Mouse (Mus musculus): Measurements from ENCODE around the gene Ifitm5. TPM values are rescaled to one million over a fixed set of nuclear protein-coding genes. Genes with fewer than 3 reads are reported as not detected.
A peak's percentile ranks its signal among the peaks of the same experiment; 100 is the strongest.

Gene Ifitm5
- polyA plus RNA-seq, 1 experiment from 2014 or later = not detected

GRCm38 (mm10) chr7:140907697-140908096, 42.4 kb downstream of the Ifitm5 start:
- H3K27me3 ChIP-seq (ENCODE audit: control insufficient read depth, insufficient read depth, low read length) = no peaks in the 10 kb centered on the region
- H3K36me3 ChIP-seq (ENCODE audit: control insufficient read depth, insufficient read depth, low read length) = no peaks in the 10 kb centered on the region
- H3K9me3 ChIP-seq (ENCODE audit: control insufficient read depth, low read length) = no peaks in the 10 kb centered on the region
- no peak overlapping the region for H3K9ac ChIP-seq (ENCODE audit: low read length)
- DNase-seq (ENCODE audit: low spot score) (no peak), ATAC-seq (replicated peaks; ENCODE audit: low FRiP score) (no peak)
- no peak overlapping the region for H3K4me3 ChIP-seq (ENCODE audit: low read depth, low read length)
- H3K4me2 ChIP-seq (ENCODE audit: low read depth, low read length, severe bottlenecking) = no peak overlapping the region
- H3K27ac ChIP-seq (ENCODE audit: low read depth, low read length) = no peak overlapping the region
- 84% methylated on average over 7 of the region's 7 CpGs for WGBS
- peaks cover 3% of the 10 kb centered on the region; the same call in 1 of the 2 replicates for H3K4me1 ChIP-seq (replicated peaks; ENCODE audit: control insufficient read depth, insufficient read depth, low read length)

GRCm38 (mm10) chr7:140907131-140907530, 43.0 kb downstream of the Ifitm5 start:
- Histone ChIP-seq H3K9me3 (ENCODE audit: control insufficient read depth, low read length) (no peaks in the 10 kb centered on the region), H3K4me2 (ENCODE audit: low read depth, low read length, severe bottlenecking) (no peak overlapping the region), H3K4me1 (replicated peaks; ENCODE audit: control insufficient read depth, insufficient read depth, low read length) (peaks cover 3% of the 10 kb centered on the region; the same call in 1 of the 2 replicates), H3K36me3 (ENCODE audit: control insufficient read depth, insufficient read depth, low read length) (no peaks in the 10 kb centered on the region), H3K27ac (ENCODE audit: low read depth, low read length) (no peak overlapping the region), H3K27me3 (ENCODE audit: control insufficient read depth, insufficient read depth, low read length) (no peaks in the 10 kb centered on the region), H3K9ac (ENCODE audit: low read length) (no peak overlapping the region), H3K4me3 (ENCODE audit: low read depth, low read length) (no peak overlapping the region)
- 90% methylated on average over 13 of the region's 13 CpGs for WGBS
- DNase-seq (ENCODE audit: low spot score) = no peak
- no peak for ATAC-seq (replicated peaks; ENCODE audit: low FRiP score)

- H3K36me3 ChIP-seq (ENCODE audit: control insufficient read depth, insufficient read depth, low read length) = no peaks in the 10 kb centered on the region
- no peak overlapping the region for H3K4me2 ChIP-seq (ENCODE audit: low read depth, low read length, severe bottlenecking)
- ATAC-seq (replicated peaks; ENCODE audit: low FRiP score) (no peak), DNase-seq (ENCODE audit: low spot score) (no peak)
- H3K27ac ChIP-seq (ENCODE audit: low read depth, low read length) = no peak overlapping the region
- H3K9ac ChIP-seq (ENCODE audit: low read length) = no peak overlapping the region
- no peaks in the 10 kb centered on the region for H3K9me3 ChIP-seq (ENCODE audit: control insufficient read depth, low read length)
- H3K27me3 ChIP-seq (ENCODE audit: control insufficient read depth, insufficient read depth, low read length) = no peaks in the 10 kb centered on the region
- WGBS = 91% methylated on average over 2 of the region's 2 CpGs
- peaks cover 3% of the 10 kb centered on the region; the same call in 1 of the 2 replicates for H3K4me1 ChIP-seq (replicated peaks; ENCODE audit: control insufficient read depth, insufficient read depth, low read length)
- H3K4me3 ChIP-seq (ENCODE audit: low read depth, low read length) = no peak overlapping the region
Measured at GRCm38 (mm10) chr7:140905642-140906081, 44.4 kb downstream of the Ifitm5 start.

- Histone ChIP-seq H3K36me3 (ENCODE audit: control insufficient read depth, insufficient read depth, low read length) (peaks cover 6% of the 10 kb centered on the region; the same call in 1 of the 2 replicates), H3K9ac (ENCODE audit: low read length) (peak overlapping the region; percentile 27; the same call in 1 of the 2 replicates), H3K27me3 (ENCODE audit: control insufficient read depth, insufficient read depth, low read length) (no peaks in the 10 kb centered on the region), H3K27ac (ENCODE audit: low read depth, low read length) (no peak overlapping the region), H3K4me2 (ENCODE audit: low read depth, low read length, severe bottlenecking) (no peak overlapping the region), H3K9me3 (ENCODE audit: control insufficient read depth, low read length) (no peaks in the 10 kb centered on the region), H3K4me1 (replicated peaks; ENCODE audit: control insufficient read depth, insufficient read depth, low read length) (no peaks in the 10 kb centered on the region), H3K4me3 (ENCODE audit: low read depth, low read length) (no peak overlapping the region)
- peak; percentile 86 for DNase-seq (ENCODE audit: low spot score)
- peak; percentile 72 for ATAC-seq (replicated peaks; ENCODE audit: low FRiP score)
- WGBS = 27% methylated on average over 13 of the region's 13 CpGs
Measured at GRCm38 (mm10) chr7:140903212-140903611, 46.9 kb downstream of the Ifitm5 start.

- H3K27me3 ChIP-seq (ENCODE audit: control insufficient read depth, insufficient read depth, low read length) = no peaks in the 10 kb centered on the region
- WGBS = 66% methylated on average over 15 of the region's 15 CpGs
- no peak overlapping the region for H3K4me3 ChIP-seq (ENCODE audit: low read depth, low read length)
- no peaks in the 10 kb centered on the region for H3K9me3 ChIP-seq (ENCODE audit: control insufficient read depth, low read length)
- no peak overlapping the region for H3K4me2 ChIP-seq (ENCODE audit: low read depth, low read length, severe bottlenecking)
- ATAC-seq (replicated peaks; ENCODE audit: low FRiP score) (no peak), DNase-seq (ENCODE audit: low spot score) (no peak)
- H3K9ac ChIP-seq (ENCODE audit: low read length) = no peak overlapping the region
- H3K36me3 ChIP-seq (ENCODE audit: control insufficient read depth, insufficient read depth, low read length) = peaks cover 10% of the 10 kb centered on the region; the same call in 1 of the 2 replicates
- H3K4me1 ChIP-seq (replicated peaks; ENCODE audit: control insufficient read depth, insufficient read depth, low read length) = no peaks in the 10 kb centered on the region
- H3K27ac ChIP-seq (ENCODE audit: low read depth, low read length) = no peak overlapping the region
Measured at GRCm38 (mm10) chr7:140902036-140902875, 47.8 kb downstream of the Ifitm5 start.

GRCm38 (mm10) chr7:140900220-140900619, 49.9 kb downstream of the Ifitm5 start, which contains the start of gene Cox8b:
Gene Cox8b, minus strand, starts transcription at chr7:140900446.
- no peak for ATAC-seq (replicated peaks; ENCODE audit: low FRiP score)
- Histone ChIP-seq H3K4me3 (ENCODE audit: low read depth, low read length) (no peak within 1 kb of the TSS), H3K9ac (ENCODE audit: low read length) (no peak within 1 kb of the TSS), H3K9me3 (ENCODE audit: control insufficient read depth, low read length) (no peaks in the 10 kb centered on the region), H3K27ac (ENCODE audit: low read depth, low read length) (no peak within 1 kb of the TSS), H3K4me1 (replicated peaks; ENCODE audit: control insufficient read depth, insufficient read depth, low read length) (no peaks in the 10 kb centered on the region), H3K36me3 (ENCODE audit: control insufficient read depth, insufficient read depth, low read length) (peaks cover 13% of the 10 kb centered on the region; the same call in 1 of the 2 replicates), H3K4me2 (ENCODE audit: low read depth, low read length, severe bottlenecking) (no peak within 1 kb of the TSS), H3K27me3 (ENCODE audit: control insufficient read depth, insufficient read depth, low read length) (no peaks in the 10 kb centered on the region)
- 85% methylated on average over 10 of the region's 10 CpGs for WGBS
- DNase-seq (ENCODE audit: low spot score) = no peak

- Histone ChIP-seq H3K27ac (ENCODE audit: low read depth, low read length) (no peak overlapping the region), H3K4me2 (ENCODE audit: low read depth, low read length, severe bottlenecking) (no peak overlapping the region), H3K9ac (ENCODE audit: low read length) (no peak overlapping the region), H3K4me1 (replicated peaks; ENCODE audit: control insufficient read depth, insufficient read depth, low read length) (no peaks in the 10 kb centered on the region), H3K4me3 (ENCODE audit: low read depth, low read length) (no peak overlapping the region), H3K27me3 (ENCODE audit: control insufficient read depth, insufficient read depth, low read length) (no peaks in the 10 kb centered on the region), H3K36me3 (ENCODE audit: control insufficient read depth, insufficient read depth, low read length) (peaks cover 13% of the 10 kb centered on the region; the same call in 1 of the 2 replicates), H3K9me3 (ENCODE audit: control insufficient read depth, low read length) (no peaks in the 10 kb centered on the region)
- ATAC-seq (replicated peaks; ENCODE audit: low FRiP score) (no peak), DNase-seq (ENCODE audit: low spot score) (no peak)
- WGBS = 83% methylated on average over 3 of the region's 3 CpGs
Measured at GRCm38 (mm10) chr7:140899121-140899520, 51.0 kb downstream of the Ifitm5 start.
